Mouse (Mus musculus): ENCODE measurements at regions not wholly inside any gene's neighbourhood (a gene's known extent, or its start where the extent isn't known, plus 50 kb on each side); places are given as distances from the start of the nearest gene placed in this dataset.

DNA sequence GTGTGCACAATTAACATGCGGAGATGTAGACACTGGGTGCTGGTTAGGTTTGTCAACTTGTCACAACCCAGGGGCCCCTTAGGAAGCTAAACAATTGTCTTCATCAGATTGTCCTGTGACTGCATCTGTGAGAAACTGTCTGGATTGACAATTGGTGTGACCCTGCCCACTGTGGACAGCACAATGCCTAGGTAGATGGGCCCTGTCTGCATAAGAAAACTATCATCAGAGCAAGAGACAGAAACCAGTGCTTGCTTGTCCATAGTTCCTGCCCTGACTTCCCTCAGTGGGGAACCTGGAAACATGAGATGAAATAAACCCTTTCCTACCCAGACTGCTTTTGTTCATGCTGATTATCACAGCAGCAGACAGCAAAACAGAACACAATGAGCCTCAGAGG, 63.5 kb upstream of the Tyw5 start:
- DNase-seq = no peak

DNA sequence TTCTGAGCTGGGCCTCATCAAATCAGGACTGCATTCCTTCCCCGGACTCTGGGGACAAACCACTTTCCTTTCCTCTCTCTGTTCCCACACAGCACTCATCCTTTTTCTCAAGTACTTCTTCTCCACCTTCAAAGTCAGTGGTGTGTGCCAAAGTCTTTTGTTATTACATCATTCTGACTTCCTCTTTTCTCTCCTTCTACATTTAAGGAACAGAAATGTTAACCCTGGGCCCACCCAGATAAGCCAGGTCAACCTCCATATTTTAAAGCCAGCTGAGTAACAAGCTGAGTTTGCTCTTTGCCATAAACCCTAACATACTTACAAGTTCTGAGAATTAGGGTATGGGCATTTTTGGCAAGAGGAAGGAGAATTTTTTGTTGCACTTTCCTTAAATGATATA, 65.3 kb upstream of the Tyw5 start:
- DNase-seq = no peak

DNA sequence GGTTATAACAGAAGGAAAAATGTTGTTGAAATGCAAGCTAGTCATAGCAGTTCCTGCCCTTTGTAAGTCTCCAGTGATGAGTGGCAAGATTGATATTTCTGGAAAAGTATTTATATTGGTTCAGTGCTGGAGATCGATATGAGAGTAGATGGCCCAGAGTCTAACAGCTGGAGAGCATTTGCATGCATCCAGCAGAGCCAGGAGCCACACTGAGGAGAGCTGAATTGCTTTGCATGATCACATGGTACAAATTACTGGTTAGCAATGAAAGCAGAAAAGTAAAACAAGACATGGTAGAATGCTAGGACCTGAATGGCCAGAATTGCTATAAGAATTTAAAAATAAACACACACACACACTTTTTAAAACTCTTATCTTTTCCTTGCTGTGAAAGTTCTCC, 70.8 kb upstream of the Tyw5 start:
- DNase-seq = no peak

DNA sequence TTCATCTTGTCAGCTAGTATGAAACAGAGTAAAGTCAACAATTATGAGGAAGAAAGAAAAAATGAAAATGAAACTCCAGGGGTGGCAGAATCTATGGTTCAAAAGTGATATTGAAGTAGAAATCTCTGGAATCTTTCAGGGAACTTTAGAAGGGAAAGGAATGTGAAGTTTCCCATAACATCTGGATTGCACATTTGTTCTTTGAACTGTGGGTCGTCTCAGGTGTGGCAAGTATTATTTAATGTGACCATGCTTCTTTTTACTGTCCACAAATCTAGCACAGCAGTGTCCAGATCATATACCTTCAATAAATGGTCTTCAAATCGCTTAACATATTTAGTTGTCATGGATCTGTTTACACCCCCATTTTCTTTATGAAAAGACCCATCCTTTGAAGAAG, 71.2 kb upstream of the Tyw5 start:
- DNase-seq = no peak

DNA sequence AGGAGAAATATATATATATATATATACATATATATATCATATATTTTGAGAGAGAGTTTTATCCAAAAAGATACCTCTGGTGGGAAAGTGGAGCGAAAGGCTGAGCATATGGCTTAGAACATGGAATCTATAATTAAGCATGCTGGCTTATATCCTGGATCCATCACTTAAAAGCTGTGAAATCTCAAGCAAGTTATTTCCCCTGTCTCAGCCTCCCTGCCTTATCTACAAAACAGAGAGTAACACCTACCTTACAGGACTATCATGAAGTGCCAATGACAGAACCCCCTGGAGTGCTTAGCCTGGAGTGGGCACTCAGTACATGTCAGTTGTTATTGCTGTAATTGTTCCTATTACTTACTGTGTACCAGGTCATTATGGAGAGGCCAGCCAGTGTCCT, 71.9 kb upstream of the Tyw5 start:
- no peak for DNase-seq

DNA sequence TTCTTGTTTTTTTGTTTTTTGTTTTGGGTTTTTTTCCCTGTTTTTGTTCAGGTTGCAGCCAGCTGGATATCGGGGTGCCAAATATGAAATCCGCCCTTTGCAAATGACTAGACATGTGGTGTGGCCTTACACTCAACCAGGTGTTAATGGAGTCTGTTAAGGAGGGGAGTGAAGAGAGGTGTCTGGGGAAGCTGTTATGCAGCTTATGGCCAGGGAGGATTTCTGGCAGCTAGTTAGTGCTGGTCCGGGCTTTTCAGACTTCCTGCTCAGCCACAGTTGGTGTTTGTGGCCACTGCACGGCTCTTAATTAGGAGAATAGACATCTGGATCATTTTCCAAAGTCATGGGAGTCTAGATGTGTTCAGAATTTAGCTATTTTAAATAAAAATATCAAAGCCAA, 72.7 kb upstream of the Tyw5 start:
- DNase-seq = no peak

DNA sequence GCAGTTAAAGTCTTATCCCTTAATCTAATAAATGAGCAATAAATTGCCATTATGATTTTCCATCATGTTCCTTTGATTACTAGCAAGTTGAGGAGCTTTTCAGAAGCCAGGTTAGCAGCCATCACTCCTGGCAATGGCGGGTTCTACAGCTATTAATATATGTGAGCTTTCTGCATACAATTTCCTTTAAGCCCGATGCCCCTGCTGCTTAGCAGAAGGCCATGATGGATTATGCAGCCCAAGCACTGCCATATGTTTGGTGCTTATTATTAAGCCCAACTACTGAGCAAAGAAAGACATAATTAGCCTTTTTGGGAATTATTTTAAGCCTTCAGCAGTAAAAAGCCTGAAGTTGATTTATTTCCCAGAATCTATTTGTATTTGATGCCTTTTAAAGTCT, 82.3 kb upstream of the Tyw5 start:
- DNase-seq = no peak

DNA sequence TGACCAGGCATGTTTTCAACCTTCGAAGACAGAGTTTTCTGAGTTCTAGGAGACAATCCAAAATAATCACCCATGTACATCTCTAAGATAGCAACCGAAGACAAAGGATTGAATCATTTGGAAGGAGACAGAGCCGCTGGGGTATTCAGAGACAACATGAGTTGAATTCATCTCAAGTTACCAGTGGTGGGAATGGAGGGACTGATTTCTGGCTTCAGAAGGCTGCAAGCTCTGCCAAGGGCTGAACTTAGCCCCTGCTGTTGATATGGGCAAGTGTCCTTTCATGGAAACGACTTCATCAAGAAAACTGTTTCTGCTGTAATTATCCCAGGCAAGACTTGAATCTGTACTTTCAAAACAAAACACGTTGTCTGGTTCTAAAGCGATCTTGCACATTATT, 82.7 kb upstream of the Tyw5 start:
- no peak for DNase-seq

DNA sequence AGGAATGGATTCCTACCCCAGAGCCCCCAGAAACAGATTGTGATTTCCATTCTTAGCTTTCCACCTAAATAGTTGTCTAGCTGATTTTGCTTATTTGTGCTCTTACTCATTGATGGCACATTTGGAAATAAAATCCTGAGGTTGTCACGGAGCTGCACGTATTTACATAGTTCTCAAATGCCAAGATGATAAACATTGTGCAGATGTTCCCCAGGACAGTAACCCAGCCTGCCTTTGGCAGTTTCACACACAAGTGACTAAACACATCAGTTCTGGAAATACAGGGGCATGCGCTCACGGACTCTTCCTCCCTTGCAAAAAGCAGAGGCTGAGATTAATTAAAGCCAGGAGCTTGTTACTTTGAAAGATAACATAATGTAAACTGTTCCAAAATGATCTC, 83.1 kb upstream of the Tyw5 start:
- DNase-seq = no peak

DNA sequence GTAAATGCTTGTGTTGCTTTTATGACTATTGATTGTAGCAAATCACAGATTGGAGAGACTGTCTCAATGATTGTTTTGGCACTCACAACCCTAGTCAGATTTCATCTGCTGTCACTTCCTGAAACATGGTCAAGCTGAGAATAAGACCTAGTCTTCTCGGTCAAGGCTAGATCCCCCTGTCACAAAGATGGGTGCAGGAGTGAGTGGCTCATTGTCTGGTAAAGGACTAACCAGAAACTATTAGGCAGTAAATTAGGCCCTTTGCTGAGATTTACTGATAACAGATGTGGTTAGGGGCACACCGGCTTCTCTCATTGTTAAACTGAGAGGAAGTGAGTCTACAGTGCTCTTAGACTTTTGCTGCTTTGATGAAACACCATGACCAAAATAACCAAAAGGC, 85.8 kb upstream of the Tyw5 start:
- no peak for DNase-seq

DNA sequence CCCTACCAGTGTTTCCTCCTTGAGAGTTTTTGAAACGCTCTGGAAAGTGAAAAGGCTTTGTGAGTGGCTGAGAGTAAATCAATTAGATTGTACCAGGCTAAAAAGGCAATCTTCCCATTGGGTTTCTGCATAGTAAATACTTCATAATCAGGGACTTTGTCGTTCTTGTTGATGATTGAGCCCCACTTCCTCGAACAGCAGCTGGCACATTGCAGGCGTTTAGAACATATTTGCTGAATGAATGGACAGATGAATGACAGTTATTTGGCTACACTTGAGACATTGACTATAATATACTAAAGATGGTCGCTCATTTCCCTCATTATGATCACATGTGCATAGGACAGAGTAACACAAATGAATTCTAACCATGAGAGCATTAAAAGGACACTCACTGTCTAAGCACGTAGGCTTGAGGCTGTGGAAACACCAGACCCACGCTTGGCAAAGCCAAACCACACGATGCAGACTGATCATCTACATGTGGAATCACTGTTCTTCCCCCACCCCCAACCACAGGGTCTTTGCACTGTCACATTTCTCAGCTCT, 90.7 kb upstream of the Tyw5 start:
- no peak for DNase-seq

DNA sequence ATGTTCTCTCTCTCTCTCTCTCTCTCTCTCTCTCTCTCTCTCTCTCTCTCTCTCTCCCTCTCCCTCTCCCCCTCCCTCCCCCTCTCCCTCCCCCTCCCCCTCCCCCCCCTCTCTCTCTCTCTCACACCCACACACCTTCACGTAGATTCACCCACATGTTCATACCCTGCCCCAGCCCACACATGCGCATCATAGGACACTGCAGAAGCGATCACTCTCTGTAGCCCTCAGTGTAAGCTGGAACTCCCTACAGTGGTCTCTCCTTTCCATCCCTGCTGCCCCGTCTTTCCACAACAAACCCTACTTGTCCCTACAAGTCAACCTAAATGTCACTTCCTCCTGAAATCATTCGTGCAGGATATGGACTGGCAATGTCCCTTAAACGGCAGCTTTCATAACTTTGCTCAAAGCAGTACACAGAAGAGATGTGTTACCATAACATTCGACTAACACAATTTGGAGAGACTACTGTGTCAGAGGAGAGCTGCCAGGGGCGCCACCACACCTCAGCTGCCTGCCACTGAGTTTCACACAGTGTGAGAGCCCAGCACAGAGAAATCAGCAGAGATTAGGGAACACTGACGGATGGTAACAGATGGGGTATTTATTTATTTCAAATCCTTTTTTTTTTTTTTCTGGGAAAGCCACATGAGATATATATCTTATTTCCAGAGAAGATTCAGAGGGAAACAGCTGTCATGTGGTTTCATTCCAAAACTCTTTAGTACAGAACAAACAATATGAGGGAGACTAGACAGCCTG, 103.6 kb upstream of the Tyw5 start:
- no peak for DNase-seq

DNA sequence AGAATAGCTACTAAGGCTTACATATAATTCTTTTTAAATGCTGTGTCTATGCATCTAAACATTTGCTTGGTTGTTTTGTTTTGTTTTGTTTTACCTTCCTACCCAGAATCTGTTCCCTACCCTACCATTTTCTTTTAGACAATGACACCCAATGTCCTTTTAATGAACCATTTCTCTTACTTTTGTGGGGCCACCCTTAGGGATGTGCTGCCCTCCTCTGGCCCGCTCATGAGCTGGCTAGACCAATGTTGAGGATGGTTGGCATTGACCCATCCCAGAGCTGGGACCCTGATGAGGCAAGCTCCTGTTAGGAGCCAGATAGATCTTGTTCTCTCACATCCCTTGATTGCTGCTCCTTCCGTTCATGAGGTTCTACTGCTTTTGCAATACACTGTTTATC, 105.0 kb upstream of the Tyw5 start:
- DNase-seq = no peak

DNA sequence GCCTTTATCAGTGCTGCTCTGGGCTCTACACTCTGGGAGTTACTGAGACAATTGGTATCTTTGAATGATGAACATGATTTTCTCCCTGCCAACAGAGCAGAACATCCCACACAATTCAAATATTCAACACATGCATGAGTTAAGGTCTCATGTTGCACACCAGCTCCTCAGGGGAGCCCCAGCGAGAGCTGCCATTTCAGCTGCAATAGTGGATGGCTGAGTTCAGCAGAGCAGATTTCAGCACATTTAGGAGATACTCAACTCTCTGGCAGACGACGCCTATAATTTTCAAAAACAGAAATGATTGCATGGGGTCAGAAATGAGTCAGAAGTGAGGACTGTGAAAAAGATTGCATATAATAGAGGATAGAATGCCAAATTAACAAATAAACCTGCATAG, 105.6 kb upstream of the Tyw5 start:
- no peak for DNase-seq

DNA sequence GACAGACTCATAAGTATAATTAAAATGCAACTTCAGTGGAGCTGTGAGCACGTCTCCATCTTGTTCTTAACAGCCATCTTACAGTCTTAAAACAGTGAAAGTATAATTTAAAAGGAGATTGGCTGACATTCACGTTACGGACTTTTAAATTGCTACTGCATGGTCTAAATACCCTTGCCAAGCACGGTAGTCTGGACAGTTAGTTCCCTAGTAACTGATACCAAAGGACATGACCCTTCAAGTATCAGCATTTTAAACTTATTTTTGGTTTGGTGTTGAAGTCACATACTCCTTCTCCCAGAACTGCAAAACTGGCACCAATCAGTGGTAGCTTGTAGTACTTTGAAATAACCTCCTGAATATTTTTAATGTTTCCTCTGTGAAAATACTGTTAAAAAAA, 119.1 kb upstream of the Tyw5 start:
- DNase-seq = no peak

DNA sequence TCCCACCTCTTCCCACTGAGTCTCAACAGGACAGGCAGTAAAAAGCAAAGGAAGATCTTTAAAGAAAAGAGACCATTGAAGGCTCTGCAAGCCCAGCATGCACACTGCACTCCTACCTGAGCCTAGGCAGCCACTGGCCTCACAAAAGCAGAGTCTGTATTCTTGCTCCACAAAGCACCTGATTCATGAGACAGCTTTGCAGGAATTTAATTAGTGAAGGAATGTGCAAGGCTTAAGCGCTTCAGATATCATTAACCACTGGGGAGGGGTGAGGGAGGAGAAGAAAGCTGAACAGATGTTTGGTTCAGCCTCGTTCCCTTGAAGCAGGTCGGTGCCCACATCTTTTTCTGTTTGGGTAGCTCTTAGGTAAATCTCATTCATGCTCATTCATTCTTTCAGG, 121.8 kb upstream of the Tyw5 start:
- peak; percentile 26 to 49 for DNase-seq

DNA sequence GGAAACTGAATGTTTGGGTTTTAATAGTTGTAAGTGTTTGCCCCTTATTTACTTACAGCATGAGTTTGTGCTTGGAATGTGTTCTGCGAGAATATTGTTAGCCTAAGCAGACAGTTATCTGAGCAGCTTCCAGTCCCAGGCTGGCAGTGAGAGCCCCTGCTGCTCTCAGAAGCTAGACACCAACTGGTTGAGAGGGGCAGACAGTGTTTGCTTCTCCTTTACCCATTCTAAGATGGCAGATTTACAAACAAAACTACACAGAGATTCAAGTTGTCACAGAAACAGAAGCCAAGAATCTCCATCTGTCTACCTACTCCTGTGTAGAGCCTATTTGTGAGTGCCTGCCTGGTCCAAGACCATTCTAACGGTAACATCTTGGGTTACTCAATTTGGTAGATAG, 122.4 kb upstream of the Tyw5 start:
- DNase-seq = no peak

DNA sequence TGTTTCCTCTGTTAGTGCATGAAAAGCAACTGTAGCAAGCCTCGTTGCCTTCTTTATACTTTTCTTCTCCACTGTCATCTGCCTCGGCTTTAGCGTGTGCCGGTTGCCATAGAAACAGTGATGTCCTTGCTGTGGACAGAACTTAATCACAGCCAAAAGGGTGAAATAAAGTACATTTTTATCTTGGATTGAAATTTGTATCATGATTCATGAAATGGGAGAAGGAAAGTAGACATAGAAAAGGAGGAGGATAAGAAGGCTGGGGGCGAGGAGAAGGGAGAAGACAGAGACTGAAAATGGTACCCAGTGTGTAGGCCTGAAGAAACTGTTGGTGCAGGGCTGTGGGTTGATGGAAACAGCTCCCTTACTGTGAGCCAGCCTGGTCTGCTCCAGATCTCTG, 130.5 kb upstream of the Tyw5 start:
- no peak for DNase-seq

DNA sequence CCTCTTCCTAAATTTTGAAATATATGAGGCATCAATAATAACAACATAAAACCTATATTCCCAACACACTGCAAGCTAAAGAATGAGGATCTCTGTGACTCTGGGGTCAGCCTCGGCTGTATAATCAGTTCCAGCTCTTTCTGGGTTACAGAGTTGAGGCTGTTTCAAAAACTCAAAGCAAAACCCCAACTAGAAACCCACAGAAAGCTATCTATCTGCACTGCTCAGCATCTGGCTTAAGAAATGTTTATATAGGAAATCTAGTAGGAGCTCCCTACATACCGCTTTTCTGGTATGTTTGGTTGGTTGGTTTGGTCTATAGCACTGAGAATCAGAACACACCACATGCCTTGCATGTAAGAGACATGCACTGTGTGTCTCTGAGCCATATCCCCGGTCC, 137.8 kb upstream of the Tyw5 start:
- no peak for DNase-seq

DNA sequence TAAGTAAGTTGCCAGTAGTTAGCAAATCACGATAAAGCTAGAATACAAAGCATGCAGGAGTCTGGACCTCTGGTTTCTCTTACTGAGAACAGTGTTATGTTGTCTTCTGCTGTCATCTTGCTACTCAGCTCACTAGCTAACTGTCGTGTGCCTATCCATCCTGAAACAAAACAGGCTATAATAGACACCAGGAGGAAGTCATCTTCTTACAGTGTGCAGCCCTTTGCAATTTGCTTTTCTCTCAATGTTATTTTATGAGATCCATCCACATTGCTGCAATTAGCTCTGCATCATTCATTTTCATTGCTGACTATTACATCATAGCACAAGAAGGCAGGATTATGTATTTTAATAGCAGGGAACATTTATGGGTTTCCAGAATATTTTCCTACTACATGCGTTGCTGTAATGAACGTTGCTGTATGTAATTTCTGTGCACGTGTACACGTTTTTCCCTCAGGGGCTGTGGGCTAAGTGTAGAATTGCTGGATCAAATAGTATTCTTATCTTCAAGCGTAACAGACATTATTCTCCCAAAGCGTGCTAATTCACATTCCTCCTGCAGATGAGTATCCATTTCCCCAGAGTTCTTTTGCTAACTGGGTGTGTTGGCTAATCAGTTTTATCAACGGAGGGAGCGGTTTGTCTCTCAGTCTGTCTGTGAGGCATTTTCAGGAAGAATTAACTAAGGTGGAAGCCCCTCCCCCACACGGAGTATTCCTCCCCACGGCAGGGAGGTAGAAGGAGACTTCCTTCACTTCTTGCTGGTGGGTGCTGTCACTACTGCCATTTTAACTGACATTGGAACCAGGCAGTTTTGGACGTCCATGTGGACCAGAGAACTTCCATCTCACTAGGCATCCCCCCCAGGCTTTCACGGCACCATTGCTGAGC, 139.1 kb upstream of the Tyw5 start:
- no peak for DNase-seq

DNA sequence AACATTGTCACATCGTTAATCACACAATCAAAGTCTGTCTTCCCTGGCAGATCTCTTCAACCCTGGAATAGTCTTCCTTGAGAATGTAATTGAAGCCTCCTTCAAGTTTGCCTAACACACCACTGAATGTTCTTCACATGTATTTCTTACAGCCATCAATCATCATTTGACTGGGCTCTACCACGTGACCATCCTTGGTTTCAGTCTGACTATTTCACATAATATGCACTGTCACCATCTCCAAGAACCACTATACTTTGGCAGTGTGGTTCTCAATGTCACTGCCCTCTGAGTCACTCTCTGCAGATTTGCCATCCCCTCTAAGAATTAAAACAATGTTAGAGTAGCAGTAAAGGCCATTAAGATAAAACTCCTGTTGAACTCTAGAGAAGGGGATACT, 154.6 kb upstream of the Tyw5 start:
- DNase-seq = no peak

DNA sequence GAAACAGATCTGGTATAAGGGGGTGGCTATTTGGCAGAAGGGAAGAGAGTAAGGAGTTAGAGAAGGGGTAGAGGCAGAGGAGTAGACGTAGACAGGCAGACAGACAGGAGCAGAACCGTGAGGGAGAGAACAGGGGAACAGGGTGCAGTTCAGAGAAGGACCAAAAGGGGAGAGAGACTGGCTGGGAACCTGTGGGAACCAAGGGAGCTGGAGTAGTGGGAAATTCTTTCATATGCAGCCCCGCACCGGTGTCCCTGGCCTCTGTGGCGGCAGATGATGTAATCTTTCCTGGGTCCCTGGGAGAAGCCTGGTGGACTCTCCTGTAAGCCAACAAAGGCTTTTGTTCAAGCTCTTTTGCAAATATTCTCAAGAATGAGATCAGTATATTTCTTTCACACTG, 157.8 kb upstream of the Tyw5 start:
- no peak for DNase-seq

DNA sequence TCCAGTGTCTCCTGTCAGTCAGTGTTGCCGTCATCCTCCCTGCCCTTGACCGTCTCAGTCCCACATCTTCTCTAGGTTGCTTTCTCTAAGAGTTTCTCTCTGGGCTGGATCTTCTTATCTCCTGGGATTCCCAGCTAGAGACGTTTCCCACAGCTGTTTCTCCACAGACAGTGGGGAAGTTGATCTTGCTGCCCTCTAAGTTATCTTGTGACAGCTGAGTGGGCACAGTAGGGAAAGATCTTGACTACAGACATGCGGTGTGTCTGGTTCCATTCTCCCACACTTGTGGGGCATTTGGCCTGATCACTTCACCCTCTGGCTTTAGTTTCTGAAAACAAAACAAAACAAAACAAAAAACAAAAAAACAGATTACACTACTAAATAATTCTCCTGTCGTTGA, 165.2 kb upstream of the Tyw5 start:
- DNase-seq = no peak

DNA sequence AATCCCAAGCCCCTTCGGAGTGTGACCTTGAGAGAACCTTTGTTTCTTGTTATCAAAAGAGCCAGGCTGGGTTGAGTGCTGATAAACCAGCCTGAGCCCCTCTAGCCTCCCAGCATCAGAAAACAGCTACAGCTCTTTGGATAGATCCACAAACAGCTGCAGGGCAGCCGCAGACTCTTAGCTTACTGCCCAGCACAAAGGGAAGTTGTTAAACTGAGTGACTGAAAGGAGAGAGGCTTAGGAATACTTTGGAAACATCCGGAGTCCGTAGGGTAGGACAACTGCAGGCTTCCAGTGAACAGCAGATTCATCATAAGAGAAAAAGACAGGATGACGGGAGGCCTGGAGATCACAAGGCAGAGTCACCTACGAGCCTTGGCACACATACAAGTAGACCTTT, 166.9 kb upstream of the Tyw5 start:
- DNase-seq = no peak

All from kidney, adult 8-10 months (tissue).